Mouse (Mus musculus) hindbrain, embryonic 10.5 days (tissue): ENCODE data around the gene Slc12a8. TPM values are rescaled to one million over a fixed set of nuclear protein-coding genes. Genes with fewer than 3 reads are reported as not detected.
A peak's percentile ranks its signal among the peaks of the same experiment; 100 is the strongest.

Experiments used
- DNase-seq: peaks from one replicate; pipeline ENCODE4 v3.0.0-alpha.2; 2017; ENCODE audit warnings: low spot score
- H3K27ac ChIP-seq: fragments of 300-500 bp; sonication (generic); 2 replicates; pipeline ENCODE4 v1.5.1; 2016; ENCODE audit warnings: mild to moderate bottlenecking, moderate library complexity
- H3K27me3 ChIP-seq: fragments of 300-500 bp; sonication (generic); 2 replicates; pipeline ENCODE4 v1.6.1; 2016; ENCODE audit warnings: mild to moderate bottlenecking; ENCODE audit not compliant: poor library complexity, insufficient read depth, severe bottlenecking
- H3K36me3 ChIP-seq: fragments of 300-500 bp; sonication (generic); 2 replicates; pipeline ENCODE4 v1.6.1; 2016; ENCODE audit warnings: mild to moderate bottlenecking, moderate library complexity
- H3K4me1 ChIP-seq: fragments of 300-500 bp; sonication (generic); replicated peaks from 2 replicates; pipeline ENCODE4 v1.6.1; 2016; ENCODE audit warnings: mild to moderate bottlenecking
- H3K4me3 ChIP-seq: fragments of 300-500 bp; sonication (generic); 2 replicates; pipeline ENCODE4 v1.5.1; 2016; ENCODE audit warnings: mild to moderate bottlenecking, moderate library complexity
- H3K9me3 ChIP-seq: fragments of 300-500 bp; sonication (generic); 2 replicates; pipeline ENCODE4 v1.6.1; 2016; ENCODE audit warnings: mild to moderate bottlenecking, moderate library complexity
- WGBS: fragments of 180-500 bp; shearing (Covaris S2); methylation state at CpG from one replicate; pipeline ENCODE4 v1.1.7; 2016; 5-methylcytosine and 5-hydroxymethylcytosine counted together
- polyA plus RNA-seq: library from polyadenylated mRNA; unstranded; fragments of >200 nt; fragmentation: Nextera tagmentation; extraction: Ambion mirVana; gene quantifications from 2 replicates; pipeline ENCODE4 v1.2.1, GENCODE M21; 2016

Slc12a8 gene
- polyA plus RNA-seq, 1 experiment from 2014 or later, result 0.81 TPM

GRCm38 (mm10) chr16:33558121-33558520 is 41.0 kb downstream of the Slc12a8 start:
- Histone ChIP-seq H3K27me3 (0 out of 2 replicates have a peak, but pooled peaks cover 2% of the 10 kb centered on the region), H3K4me3 (no peak overlapping the region), H3K27ac (no peak overlapping the region), H3K4me1 (peaks cover 43% of the 10 kb centered on the region), H3K36me3 (no peaks in the 10 kb centered on the region), H3K9me3 (no peaks in the 10 kb centered on the region)
- DNase-seq, result no peak
- WGBS, result 78% methylated on average over 12 of the region's 12 CpGs

GRCm38 (mm10) chr16:33560281-33560680 is 43.2 kb downstream of the Slc12a8 start:
- Histone ChIP-seq H3K4me3 (no peak overlapping the region), H3K9me3 (no peaks in the 10 kb centered on the region), H3K27ac (peak overlapping the region; percentile 85), H3K27me3 (no peaks in the 10 kb centered on the region), H3K36me3 (no peaks in the 10 kb centered on the region), H3K4me1 (peaks cover 35% of the 10 kb centered on the region)
- DNase-seq, result peak; percentile 91
- WGBS, result 2% methylated on average over 6 of the region's 6 CpGs

GRCm38 (mm10) chr16:33561308-33562009 is 44.3 kb downstream of the Slc12a8 start:
- peak overlapping the region; percentile 85 for H3K27ac ChIP-seq
- 84% methylated on average over 12 of the region's 12 CpGs for WGBS
- H3K4me3 ChIP-seq, result no peak overlapping the region
- H3K9me3 ChIP-seq, result no peaks in the 10 kb centered on the region
- peaks cover 34% of the 10 kb centered on the region for H3K4me1 ChIP-seq
- no peaks in the 10 kb centered on the region for H3K36me3 ChIP-seq
- no peak for DNase-seq
- H3K27me3 ChIP-seq, result no peaks in the 10 kb centered on the region

- Histone ChIP-seq H3K36me3 (no peaks in the 10 kb centered on the region), H3K4me3 (no peak overlapping the region), H3K4me1 (peaks cover 41% of the 10 kb centered on the region), H3K27me3 (no peaks in the 10 kb centered on the region), H3K27ac (peak overlapping the region; percentile 77), H3K9me3 (no peaks in the 10 kb centered on the region)
- WGBS, result 85% methylated on average over 12 of the region's 12 CpGs
- DNase-seq, result no peak
Observed at GRCm38 (mm10) chr16:33562874-33563537, 45.9 kb downstream of the Slc12a8 start.

GRCm38 (mm10) chr16:33563538-33564013 is 46.4 kb downstream of the Slc12a8 start:
- Histone ChIP-seq H3K27me3 (no peaks in the 10 kb centered on the region), H3K27ac (peak overlapping the region; percentile 77), H3K4me3 (no peak overlapping the region), H3K36me3 (no peaks in the 10 kb centered on the region), H3K9me3 (no peaks in the 10 kb centered on the region), H3K4me1 (peaks cover 44% of the 10 kb centered on the region)
- 85% methylated on average over 5 of the region's 5 CpGs for WGBS
- no peak for DNase-seq

GRCm38 (mm10) chr16:33566467-33566866 is 49.3 kb downstream of the Slc12a8 start:
- no peak overlapping the region for H3K27ac ChIP-seq
- 90% methylated on average over 10 of the region's 10 CpGs for WGBS
- DNase-seq, result no peak
- H3K36me3 ChIP-seq, result no peaks in the 10 kb centered on the region
- H3K9me3 ChIP-seq, result no peaks in the 10 kb centered on the region
- no peak overlapping the region for H3K4me3 ChIP-seq
- H3K27me3 ChIP-seq, result no peaks in the 10 kb centered on the region
- H3K4me1 ChIP-seq, result peaks cover 25% of the 10 kb centered on the region

- no peaks in the 10 kb centered on the region for H3K9me3 ChIP-seq
- H3K4me1 ChIP-seq, result peaks cover 18% of the 10 kb centered on the region
- no peaks in the 10 kb centered on the region for H3K36me3 ChIP-seq
- H3K4me3 ChIP-seq, result no peak overlapping the region
- H3K27ac ChIP-seq, result peak overlapping the region; percentile 66; the same call in 1 of the 2 replicates
- H3K27me3 ChIP-seq, result no peaks in the 10 kb centered on the region
- WGBS, result 49% methylated on average over 4 of the region's 4 CpGs
- no peak for DNase-seq
Observed at GRCm38 (mm10) chr16:33567736-33568135, 50.6 kb downstream of the Slc12a8 start.

- Histone ChIP-seq H3K36me3 (no peaks in the 10 kb centered on the region), H3K4me1 (peaks cover 11% of the 10 kb centered on the region), H3K4me3 (no peak overlapping the region), H3K27ac (no peak overlapping the region; the same call in 1 of the 2 replicates), H3K27me3 (no peaks in the 10 kb centered on the region), H3K9me3 (no peaks in the 10 kb centered on the region)
- DNase-seq, result no peak
- 76% methylated on average over 12 of the region's 12 CpGs for WGBS
Observed at GRCm38 (mm10) chr16:33568269-33569016, 51.3 kb downstream of the Slc12a8 start.

- WGBS, result 79% methylated on average over 6 of the region's 6 CpGs
- 0 out of 2 replicates have a peak, but pooled peaks cover 5% of the 10 kb centered on the region for H3K27me3 ChIP-seq
- peaks cover 21% of the 10 kb centered on the region for H3K4me1 ChIP-seq
- DNase-seq, result no peak
- H3K27ac ChIP-seq, result no peak overlapping the region
- H3K9me3 ChIP-seq, result no peaks in the 10 kb centered on the region
- H3K4me3 ChIP-seq, result no peak overlapping the region
- no peaks in the 10 kb centered on the region for H3K36me3 ChIP-seq
Observed at GRCm38 (mm10) chr16:33572646-33573045, 55.5 kb downstream of the Slc12a8 start.

- 0 out of 2 replicates have a peak, but pooled peaks cover 5% of the 10 kb centered on the region for H3K27me3 ChIP-seq
- WGBS, result 92% methylated on average over 7 of the region's 7 CpGs
- H3K27ac ChIP-seq, result no peak overlapping the region
- no peak for DNase-seq
- no peak overlapping the region for H3K4me3 ChIP-seq
- H3K4me1 ChIP-seq, result peaks cover 22% of the 10 kb centered on the region
- no peaks in the 10 kb centered on the region for H3K9me3 ChIP-seq
- H3K36me3 ChIP-seq, result no peaks in the 10 kb centered on the region
Observed at GRCm38 (mm10) chr16:33573703-33574102, 56.6 kb downstream of the Slc12a8 start.

- DNase-seq, result no peak
- Histone ChIP-seq H3K27ac (no peak overlapping the region), H3K4me3 (no peak overlapping the region), H3K27me3 (0 out of 2 replicates have a peak, but pooled peaks cover 5% of the 10 kb centered on the region), H3K9me3 (no peaks in the 10 kb centered on the region), H3K36me3 (no peaks in the 10 kb centered on the region), H3K4me1 (peaks cover 30% of the 10 kb centered on the region)
- WGBS, result 91% methylated on average over 6 of the region's 6 CpGs
Observed at GRCm38 (mm10) chr16:33575728-33576127, 58.6 kb downstream of the Slc12a8 start.

- no peak for DNase-seq
- Histone ChIP-seq H3K4me1 (peaks cover 38% of the 10 kb centered on the region), H3K9me3 (no peaks in the 10 kb centered on the region), H3K36me3 (no peaks in the 10 kb centered on the region), H3K27ac (peak overlapping the region; percentile 72), H3K4me3 (no peak overlapping the region), H3K27me3 (0 out of 2 replicates have a peak, but pooled peaks cover 5% of the 10 kb centered on the region)
- 77% methylated on average over 36 of the region's 36 CpGs for WGBS
Observed at GRCm38 (mm10) chr16:33576271-33577189, 59.4 kb downstream of the Slc12a8 start.
